24 mouse cellular contexts compared by ENCODE assay signal in genomic region chr14:105717821-105718220, GRCm38 (mm10).
"Had no signal": no experiment of that assay in that cellular context is flagged by ENCODE, and none has a peak within 500 bp of the region (broad histone marks: within the 10 kb centered on the region; RNA-seq: fewer than 3 reads in every experiment).

No protein-coding gene starts in this region.

- H3K9ac ChIP-seq: heart, embryonic 13.5 days; heart, embryonic 15.5 days; hindbrain, embryonic 13.5 days; hindbrain, embryonic 15.5 days; kidney, embryonic 15.5 days; limb, embryonic 13.5 days; limb, embryonic 15.5 days; liver, embryonic 12.5 days; liver, embryonic 14.5 days had no signal

- H3K27me3 ChIP-seq: heart, embryonic 13.5 days; heart, embryonic 15.5 days; hindbrain, embryonic 13.5 days; hindbrain, embryonic 15.5 days; kidney, embryonic 15.5 days; limb, embryonic 13.5 days; limb, embryonic 15.5 days; liver, embryonic 12.5 days had no signal

- DNase-seq: gastrocnemius, postnatal 14 days; gastrocnemius, postnatal 36 days; heart, adult 18-20 months; heart, postnatal 14 days; heart, postnatal 36 days; kidney, adult 18-20 months; kidney, adult 9 months; kidney, postnatal 14 days; kidney, postnatal 36 days; layer of hippocampus, adult 9-11 months; layer of hippocampus, postnatal 36 days; left cerebral cortex, postnatal 4 days had no signal

- H3K9me3 ChIP-seq: heart, embryonic 10.5 days; heart, embryonic 15.5 days; hindbrain, embryonic 13.5 days; hindbrain, embryonic 15.5 days; kidney, embryonic 15.5 days; limb, embryonic 13.5 days; liver, embryonic 12.5 days had no signal

- H3K4me2 ChIP-seq: heart, embryonic 13.5 days; heart, embryonic 15.5 days; hindbrain, embryonic 13.5 days; hindbrain, embryonic 15.5 days; kidney, embryonic 15.5 days; limb, embryonic 13.5 days; limb, embryonic 15.5 days; liver, embryonic 12.5 days had no signal

- H3K4me3 ChIP-seq: heart, embryonic 10.5 days; heart, embryonic 13.5 days; heart, embryonic 15.5 days; hindbrain, embryonic 13.5 days; hindbrain, embryonic 15.5 days; kidney, embryonic 15.5 days; limb, embryonic 13.5 days; limb, embryonic 15.5 days; liver, embryonic 12.5 days had no signal

- H3K36me3 ChIP-seq: heart, embryonic 10.5 days; heart, embryonic 13.5 days; heart, embryonic 15.5 days; hindbrain, embryonic 13.5 days; hindbrain, embryonic 15.5 days; kidney, embryonic 15.5 days; limb, embryonic 13.5 days; limb, embryonic 15.5 days; liver, embryonic 12.5 days had no signal

- H3K27ac ChIP-seq: heart, embryonic 10.5 days; heart, embryonic 13.5 days; heart, embryonic 15.5 days; hindbrain, embryonic 13.5 days; hindbrain, embryonic 15.5 days; hindbrain, postnatal 0 days; kidney, embryonic 15.5 days; kidney, postnatal 0 days; limb, embryonic 13.5 days; limb, embryonic 15.5 days; liver, embryonic 12.5 days; liver, embryonic 14.5 days had no signal

- H3K4me1 ChIP-seq: heart, embryonic 10.5 days; heart, embryonic 13.5 days; heart, embryonic 15.5 days; hindbrain, embryonic 13.5 days; hindbrain, embryonic 15.5 days; kidney, embryonic 15.5 days; limb, embryonic 13.5 days; limb, embryonic 15.5 days; liver, embryonic 12.5 days had no signal

- ATAC-seq: hindbrain, postnatal 0 days; liver, embryonic 12.5 days had no signal
